Mouse (Mus musculus): ENCODE measurements around the gene Ubtd1.

DNA sequence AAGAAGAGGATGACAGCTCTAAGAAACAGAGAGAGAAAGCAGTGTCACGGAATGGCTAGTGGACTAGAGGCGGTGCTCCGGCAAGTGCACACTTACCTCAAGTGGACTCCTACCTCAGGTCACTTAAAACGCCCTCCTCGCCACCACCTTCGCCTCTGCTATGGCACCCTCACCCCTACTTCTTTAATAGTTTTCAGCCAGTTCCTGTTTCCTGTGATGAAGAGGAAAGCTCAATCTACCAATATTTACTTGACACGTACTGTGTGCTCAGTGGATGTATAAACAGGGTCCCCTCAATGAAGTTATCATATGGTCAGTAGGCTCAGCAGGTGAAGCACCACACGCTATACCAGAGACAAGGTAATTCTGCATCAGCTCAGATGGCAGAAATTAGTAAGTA is 97.0 kb downstream of the Ubtd1 start:
- TF ChIP-seq CTCF (IDR thresholded peaks at IDR 0.05; ENCODE audit: borderline replicate concordance, insufficient read depth, low read length) (no peak), POLR2A (IDR thresholded peaks at IDR 0.05; ENCODE audit: low read depth, low read length) (no peak)

Measured in embryonic fibroblast, embryonic 13.5 days (primary cell).